Mouse (Mus musculus): Measurements from ENCODE around the gene Robo1. TPM values are rescaled to one million over a fixed set of nuclear protein-coding genes. Genes with fewer than 3 reads are reported as not detected.
"Not testable (repeated sequence)": the region's sequence is repeated elsewhere in the genome, so short reads cannot be mapped to it uniquely, and the experiment has no call there.

The Robo1 gene
- total RNA-seq, 2 experiments from 2014 or later = 5.7 to 6.1 TPM

- intact Hi-C loops (cut with DNase I) = no loop called here
- no peak for DNase-seq
These were observed 126.3 kb downstream of the Robo1 start for GRCm38 (mm10) chr16:72434396-72434795.

GRCm38 (mm10) chr16:72444428-72445135, 136.5 kb downstream of the Robo1 start:
- intact Hi-C loops (cut with DNase I) = no loop called here
- DNase-seq = no peak

GRCm38 (mm10) chr16:72458155-72458554, 150.0 kb downstream of the Robo1 start:
- intact Hi-C loops (cut with DNase I) = no loop called here
- DNase-seq = no peak

GRCm38 (mm10) chr16:72458576-72458975, 150.5 kb downstream of the Robo1 start:
- intact Hi-C loops (cut with DNase I) = no loop called here
- no peak for DNase-seq

- DNase-seq = no peak
- intact Hi-C loops (cut with DNase I) = no loop called here
These were observed 157.6 kb downstream of the Robo1 start for GRCm38 (mm10) chr16:72465696-72466095.

- DNase-seq = no peak
- intact Hi-C loops (cut with DNase I) = no loop called here
These were observed 162.0 kb downstream of the Robo1 start for GRCm38 (mm10) chr16:72470037-72470673.

- no peak for DNase-seq
- intact Hi-C loops (cut with DNase I) = no loop called here
These were observed 202.7 kb downstream of the Robo1 start for GRCm38 (mm10) chr16:72510716-72511199.

- intact Hi-C loops (cut with DNase I) = no loop called here
- no peak for DNase-seq
These were observed 223.2 kb downstream of the Robo1 start for GRCm38 (mm10) chr16:72531337-72531736.

GRCm38 (mm10) chr16:72533900-72534571, 225.9 kb downstream of the Robo1 start:
- no peak for DNase-seq
- intact Hi-C loops (cut with DNase I) = no loop called here

- no peak for DNase-seq
- intact Hi-C loops (cut with DNase I) = no loop called here
These were observed 230.1 kb downstream of the Robo1 start for GRCm38 (mm10) chr16:72538171-72538570.

- no peak for DNase-seq
- intact Hi-C loops (cut with DNase I) = no loop called here
These were observed 235.8 kb downstream of the Robo1 start for GRCm38 (mm10) chr16:72543928-72544327.

- intact Hi-C loops (cut with DNase I) = no loop called here
These were observed 236.8 kb downstream of the Robo1 start for GRCm38 (mm10) chr16:72544950-72545349.

GRCm38 (mm10) chr16:72551672-72552243, 243.7 kb downstream of the Robo1 start:
- DNase-seq = no peak
- intact Hi-C loops (cut with DNase I) = no loop called here

More at GRCm38 (mm10) chr16:72544950-72545349, 236.8 kb downstream of the Robo1 start:
- DNase-seq = no peak

- intact Hi-C loops (cut with DNase I) = no loop called here
- DNase-seq = no peak
These were observed 245.6 kb downstream of the Robo1 start for GRCm38 (mm10) chr16:72553713-72554112.

- intact Hi-C loops (cut with DNase I); DNase-seq: not testable (repeated sequence)
These were observed 254.0 kb downstream of the Robo1 start for GRCm38 (mm10) chr16:72562149-72562548.

- intact Hi-C loops (cut with DNase I) = no loop called here
- no peak for DNase-seq
These were observed 255.3 kb downstream of the Robo1 start for GRCm38 (mm10) chr16:72563196-72563963.

- intact Hi-C loops (cut with DNase I) = no loop called here
- no peak for DNase-seq
These were observed 267.1 kb downstream of the Robo1 start for GRCm38 (mm10) chr16:72575171-72575570.

GRCm38 (mm10) chr16:72576956-72577355, 268.9 kb downstream of the Robo1 start:
- DNase-seq = no peak
- intact Hi-C loops (cut with DNase I) = no loop called here

GRCm38 (mm10) chr16:72584454-72585159, 276.5 kb downstream of the Robo1 start:
- DNase-seq = no peak
- intact Hi-C loops (cut with DNase I) = no loop called here

Measured in heart, postnatal 10 days (tissue).